Mouse (Mus musculus) stomach, embryonic 16.5 days (tissue): ENCODE results near the gene Tnnc1. TPM values are rescaled to one million over a fixed set of nuclear protein-coding genes. Genes with fewer than 3 reads are reported as not detected.

ENCODE experiments used
- ATAC-seq: fragments of 200-750 bp; cut with Nextera tagmentation; 2 replicates; pipeline ENCODE4 v1.8.0; 2017; ENCODE audit warnings: moderate number of reproducible peaks, moderate TSS enrichment; ENCODE audit not compliant: insufficient read depth, low FRiP score
- H3K27ac ChIP-seq: fragments of 300-500 bp; sonication (generic); 2 replicates; pipeline ENCODE4 v1.5.1; 2014; ENCODE audit warnings: low read length
- H3K27me3 ChIP-seq: fragments of 300-500 bp; sonication (generic); 2 replicates; pipeline ENCODE4 v1.6.1; 2014; ENCODE audit warnings: low read length, control low read depth, mixed read lengths; ENCODE audit not compliant: control insufficient read depth, insufficient read depth
- H3K36me3 ChIP-seq: fragments of 300-500 bp; sonication (generic); 2 replicates; pipeline ENCODE4 v1.6.1; 2014; ENCODE audit warnings: low read length; ENCODE audit not compliant: control insufficient read depth, insufficient read depth
- H3K4me1 ChIP-seq: fragments of 300-500 bp; sonication (generic); 2 replicates; pipeline ENCODE4 v1.6.1; 2014; ENCODE audit warnings: low read length, control low read depth, mixed read lengths; ENCODE audit not compliant: control insufficient read depth, insufficient read depth
- H3K4me2 ChIP-seq: fragments of 300-500 bp; sonication (generic); 2 replicates; pipeline ENCODE4 v1.6.1; 2014; ENCODE audit warnings: low read depth, low read length, mixed read lengths
- H3K4me3 ChIP-seq: fragments of 300-500 bp; sonication (generic); replicated peaks from 2 replicates; pipeline ENCODE4 v1.5.1; 2014; ENCODE audit warnings: mild to moderate bottlenecking, low read length
- H3K9ac ChIP-seq: fragments of 300-500 bp; sonication (generic); 2 replicates; pipeline ENCODE4 v1.6.1; 2014; ENCODE audit warnings: low read length
- H3K9me3 ChIP-seq: fragments of 300-500 bp; sonication (generic); replicated peaks from 2 replicates; pipeline ENCODE4 v1.6.1; 2016; ENCODE audit warnings: low read length, control low read depth; ENCODE audit not compliant: control insufficient read depth
- WGBS: fragments of 180-500 bp; shearing (Covaris S2); extraction: QIAGEN DNeasy Blood & Tissue Kit; methylation state at CpG from one replicate; pipeline ENCODE4 v1.1.7; 2014; 5-methylcytosine and 5-hydroxymethylcytosine counted together
- polyA plus RNA-seq: library from polyadenylated mRNA; unstranded; fragments of >200 nt; fragmentation: Nextera tagmentation; extraction: Ambion mirVana; gene quantifications from 2 replicates; pipeline ENCODE4 v1.2.1, GENCODE M21; 2015

The Tnnc1 gene
- polyA plus RNA-seq, 1 experiment from 2014 or later = 46.9 TPM

GRCm38 (mm10) chr14:31250222-31251083, 42.3 kb downstream of the Tnnc1 start:
- H3K27ac ChIP-seq = peak overlapping the region; percentile 94
- H3K9me3 ChIP-seq = no peaks in the 10 kb centered on the region
- peaks cover 4% of the 10 kb centered on the region; the same call in 1 of the 2 replicates for H3K36me3 ChIP-seq
- peak; percentile 90; the same call in 1 of the 2 replicates for ATAC-seq
- H3K4me2 ChIP-seq = peak overlapping the region; percentile 75
- H3K4me3 ChIP-seq = peak overlapping the region; percentile 71
- no peaks in the 10 kb centered on the region for H3K27me3 ChIP-seq
- 16% methylated on average over 38 of the region's 38 CpGs for WGBS
- peak overlapping the region; percentile 85 for H3K9ac ChIP-seq
- peaks cover 13% of the 10 kb centered on the region; the same call in 1 of the 2 replicates for H3K4me1 ChIP-seq

- Histone ChIP-seq H3K4me3 (peak within 1 kb of the TSS; percentile 71), H3K4me1 (peaks cover 13% of the 10 kb centered on the region; the same call in 1 of the 2 replicates), H3K9ac (peak within 1 kb of the TSS; percentile 95), H3K27me3 (no peaks in the 10 kb centered on the region), H3K27ac (peak within 1 kb of the TSS; percentile 94), H3K36me3 (peaks cover 4% of the 10 kb centered on the region; the same call in 1 of the 2 replicates), H3K4me2 (peak within 1 kb of the TSS; percentile 75), H3K9me3 (no peaks in the 10 kb centered on the region)
- WGBS = under 1% methylated on average over 75 of the region's 75 CpGs
- peak; percentile 93 for ATAC-seq
Measured at GRCm38 (mm10) chr14:31251084-31251604, 43.0 kb downstream of the Tnnc1 start, which contains the start of the genes Phf7 and Bap1. Gene Phf7 (minus strand): TSS chr14:31251317. Gene Bap1 (plus strand): TSS chr14:31251450.

- Histone ChIP-seq H3K9me3 (no peaks in the 10 kb centered on the region), H3K9ac (peak overlapping the region; percentile 95), H3K27ac (peak overlapping the region; percentile 42; the same call in 1 of the 2 replicates), H3K27me3 (no peaks in the 10 kb centered on the region), H3K4me2 (peak overlapping the region; percentile 74), H3K4me3 (peak overlapping the region; percentile 71), H3K36me3 (peaks cover 4% of the 10 kb centered on the region; the same call in 1 of the 2 replicates), H3K4me1 (peaks cover 13% of the 10 kb centered on the region; the same call in 1 of the 2 replicates)
- ATAC-seq = peak; percentile 26; the same call in 1 of the 2 replicates
- WGBS = 2% methylated on average over 18 of the region's 18 CpGs
Measured at GRCm38 (mm10) chr14:31251626-31252025, 43.5 kb downstream of the Tnnc1 start.

- no peaks in the 10 kb centered on the region for H3K27me3 ChIP-seq
- H3K4me2 ChIP-seq = peak overlapping the region; percentile 74
- no peak for ATAC-seq
- H3K9me3 ChIP-seq = no peaks in the 10 kb centered on the region
- WGBS = 79% methylated on average over 5 of the region's 5 CpGs
- H3K4me3 ChIP-seq = peak overlapping the region; percentile 71
- H3K9ac ChIP-seq = peak overlapping the region; percentile 95
- peaks cover 13% of the 10 kb centered on the region; the same call in 1 of the 2 replicates for H3K4me1 ChIP-seq
- peaks cover 8% of the 10 kb centered on the region; the same call in 1 of the 2 replicates for H3K36me3 ChIP-seq
- no peak overlapping the region for H3K27ac ChIP-seq
Measured at GRCm38 (mm10) chr14:31252091-31252490, 44.0 kb downstream of the Tnnc1 start.

GRCm38 (mm10) chr14:31258476-31259050, 50.5 kb downstream of the Tnnc1 start:
- no peak overlapping the region for H3K4me3 ChIP-seq
- no peaks in the 10 kb centered on the region for H3K27me3 ChIP-seq
- 94% methylated on average over 14 of the region's 14 CpGs for WGBS
- H3K9me3 ChIP-seq = no peaks in the 10 kb centered on the region
- no peak overlapping the region for H3K27ac ChIP-seq
- H3K36me3 ChIP-seq = peaks cover 32% of the 10 kb centered on the region
- H3K4me1 ChIP-seq = no peaks in the 10 kb centered on the region
- H3K4me2 ChIP-seq = no peak overlapping the region
- H3K9ac ChIP-seq = no peak overlapping the region
- no peak for ATAC-seq

- H3K27me3 ChIP-seq = no peaks in the 10 kb centered on the region
- 89% methylated on average over 4 of the region's 4 CpGs for WGBS
- no peak for ATAC-seq
Measured at GRCm38 (mm10) chr14:31260374-31260773, 52.3 kb downstream of the Tnnc1 start.

GRCm38 (mm10) chr14:31260932-31261331, 52.8 kb downstream of the Tnnc1 start:
- H3K27me3 ChIP-seq = no peaks in the 10 kb centered on the region
- no peak overlapping the region for H3K9ac ChIP-seq
- H3K4me1 ChIP-seq = no peaks in the 10 kb centered on the region
- H3K9me3 ChIP-seq = no peaks in the 10 kb centered on the region
- no peak overlapping the region for H3K27ac ChIP-seq
- no peak overlapping the region for H3K4me2 ChIP-seq
- WGBS = 87% methylated on average over 9 of the region's 9 CpGs
- no peak overlapping the region for H3K4me3 ChIP-seq
- H3K36me3 ChIP-seq = peaks cover 28% of the 10 kb centered on the region
- ATAC-seq = no peak

More at GRCm38 (mm10) chr14:31260374-31260773, 52.3 kb downstream of the Tnnc1 start:
- H3K9ac ChIP-seq = no peak overlapping the region
- H3K9me3 ChIP-seq = no peaks in the 10 kb centered on the region
- H3K27ac ChIP-seq = no peak overlapping the region
- peaks cover 28% of the 10 kb centered on the region for H3K36me3 ChIP-seq
- no peak overlapping the region for H3K4me3 ChIP-seq
- H3K4me1 ChIP-seq = no peaks in the 10 kb centered on the region
- no peak overlapping the region for H3K4me2 ChIP-seq
